Mouse (Mus musculus): Measurements from ENCODE around the gene Uts2r.

DNA sequence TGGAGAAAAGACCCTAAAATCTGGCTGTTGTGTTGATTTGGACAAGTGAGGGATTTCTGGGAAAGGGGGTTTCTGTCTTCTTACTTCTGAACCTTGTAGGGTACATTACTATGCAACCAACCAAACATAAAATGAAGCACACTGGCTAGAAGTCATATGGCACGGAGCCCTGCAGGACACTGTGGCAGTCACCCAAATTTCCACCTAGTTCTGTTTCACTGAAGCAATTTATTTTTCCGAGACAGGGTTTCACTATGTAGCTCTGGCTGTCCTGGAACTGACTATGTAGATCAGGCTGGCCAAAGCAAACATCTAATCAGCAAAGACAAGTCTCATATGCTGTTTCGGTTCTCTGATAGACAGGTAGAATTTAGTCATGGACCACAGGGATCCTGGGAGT lies 29.6 kb downstream of the Uts2r start:
- TF ChIP-seq CTCF (conservative IDR thresholded peaks at IDR 0.05; ENCODE audit: low read length) (no peak), POU5F1 (IDR thresholded peaks at IDR 0.05; ENCODE audit: borderline replicate concordance, low read length) (no peak), NANOG (IDR thresholded peaks at IDR 0.05; ENCODE audit: borderline replicate concordance, low read length) (no peak)

Data from E14TG2a.4 (cell line).